Mouse (Mus musculus) urinary bladder, postnatal 36 days (tissue): ENCODE measurements around the gene Celf2.

ENCODE experiments used
- DNase-seq, 2 experiments: peaks; one replicate each; pipeline ENCODE4 v3.0.0; 2022; ENCODE audit warnings: low spot score in 2 of 2, mixed read lengths in 1 of 2

Gene Celf2

DNA sequence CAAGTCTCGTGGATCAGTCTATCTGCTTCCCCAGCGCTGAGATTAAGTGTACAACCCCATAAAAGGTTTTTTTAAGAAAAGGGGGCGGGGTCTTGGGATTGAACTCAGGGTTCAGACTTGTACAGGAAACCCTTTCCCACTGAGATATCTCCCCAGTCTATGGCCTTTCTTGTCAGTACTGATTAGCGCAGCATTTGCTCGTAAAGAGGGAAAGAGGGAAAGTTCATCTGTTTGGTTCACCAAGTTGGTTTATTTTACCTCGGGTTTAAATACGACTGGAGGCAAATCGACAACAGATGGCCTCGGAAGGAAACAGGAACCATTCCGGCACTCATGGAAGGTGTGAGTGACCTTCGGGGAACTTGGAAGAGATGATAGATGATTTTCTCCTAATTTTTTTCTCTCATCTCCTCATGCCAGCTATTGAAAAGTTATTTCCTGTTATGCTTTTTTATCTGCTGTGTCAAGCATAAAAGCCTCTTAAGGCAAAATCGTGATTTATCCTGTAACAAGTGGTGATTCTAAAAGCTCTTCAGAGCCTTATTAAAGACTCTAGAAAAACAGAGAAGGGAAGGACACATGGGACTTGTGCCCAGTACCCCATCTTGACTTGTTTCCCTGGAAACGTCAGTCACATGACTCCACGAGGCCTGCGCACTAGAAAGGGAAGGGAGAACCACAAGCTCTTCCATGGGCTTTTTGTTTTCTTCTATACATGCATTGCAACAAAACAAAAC is 585.5 kb downstream of the Celf2 start:
- no peak for DNase-seq

DNA sequence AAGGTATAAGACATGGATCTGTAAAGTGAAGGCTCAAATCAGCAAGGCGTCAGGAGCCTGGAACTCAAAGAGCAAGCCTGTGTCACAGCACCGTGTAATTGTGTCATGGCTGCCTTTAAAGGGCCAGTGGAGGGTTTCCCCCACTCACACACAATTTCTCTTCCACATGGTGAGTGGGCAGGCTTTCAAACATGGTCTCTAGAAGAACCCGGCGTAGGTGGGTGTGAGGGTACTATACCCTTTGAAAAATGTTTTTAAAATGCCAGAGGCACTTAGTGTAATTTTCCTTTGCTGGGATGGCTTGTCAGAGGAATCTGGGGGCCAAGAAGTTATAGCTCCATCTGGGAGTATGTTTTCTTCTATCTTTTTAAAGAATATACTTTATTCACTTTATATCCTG is 594.0 kb downstream of the Celf2 start:
- DNase-seq = no peak

DNA sequence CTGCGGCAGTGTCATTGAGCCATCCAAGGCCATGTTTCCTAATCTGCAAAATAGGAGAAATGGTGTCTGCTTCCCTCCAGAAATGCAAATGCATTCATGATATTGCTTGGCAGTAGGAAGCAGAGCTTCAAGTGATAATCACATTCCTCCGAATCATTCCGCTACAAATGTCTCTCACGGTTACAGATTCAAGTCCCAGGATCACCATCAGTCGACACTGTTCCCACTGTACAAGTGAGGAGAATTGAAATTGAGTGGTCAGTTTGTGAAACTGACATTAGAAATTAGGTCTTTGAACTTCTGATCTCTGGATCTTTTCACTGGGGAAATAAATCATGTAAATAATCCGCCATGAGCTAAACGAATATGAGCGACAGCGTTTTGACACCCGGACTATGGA is 596.0 kb downstream of the Celf2 start:
- no peak for DNase-seq

DNA sequence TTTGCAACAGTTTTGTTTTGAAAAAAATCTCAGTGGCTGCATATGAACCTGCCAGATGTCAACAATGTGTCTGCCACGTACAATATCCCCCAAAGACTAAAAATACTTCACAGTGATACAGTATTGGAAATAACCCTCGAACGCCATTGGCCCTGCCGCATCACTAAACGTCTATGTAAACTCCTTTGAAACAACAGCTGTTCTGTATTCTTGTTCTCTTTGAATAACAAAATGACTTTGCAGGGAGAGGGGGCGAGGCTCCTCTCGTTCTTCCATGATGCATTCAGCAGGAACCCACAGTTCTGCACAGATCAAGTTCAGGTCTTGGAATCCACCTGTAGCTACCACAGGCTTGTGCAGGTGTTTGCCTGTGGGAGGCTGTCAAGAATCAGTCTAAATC is 597.4 kb downstream of the Celf2 start:
- DNase-seq = no peak

DNA sequence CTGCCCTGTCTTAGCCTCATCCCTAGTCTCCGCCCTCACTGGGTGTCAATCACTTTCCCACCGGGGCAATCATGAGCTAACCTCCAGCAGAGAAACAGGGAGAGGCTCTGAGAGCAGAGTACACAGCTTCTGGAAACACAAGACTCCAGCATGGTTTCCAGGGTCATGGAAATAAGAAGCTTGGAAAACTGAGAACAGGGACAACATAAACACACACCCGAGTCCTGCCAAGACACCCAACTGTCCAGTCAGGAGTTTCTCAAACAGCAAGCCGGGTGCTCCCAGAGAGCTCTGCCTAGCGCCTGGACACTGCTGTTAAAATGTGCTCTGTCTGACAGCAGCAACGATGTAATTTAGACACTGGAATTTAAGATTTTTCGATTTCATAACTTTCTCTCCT is 599.4 kb downstream of the Celf2 start:
- DNase-seq = peak in 1 of 2 experiments; percentile 16

DNA sequence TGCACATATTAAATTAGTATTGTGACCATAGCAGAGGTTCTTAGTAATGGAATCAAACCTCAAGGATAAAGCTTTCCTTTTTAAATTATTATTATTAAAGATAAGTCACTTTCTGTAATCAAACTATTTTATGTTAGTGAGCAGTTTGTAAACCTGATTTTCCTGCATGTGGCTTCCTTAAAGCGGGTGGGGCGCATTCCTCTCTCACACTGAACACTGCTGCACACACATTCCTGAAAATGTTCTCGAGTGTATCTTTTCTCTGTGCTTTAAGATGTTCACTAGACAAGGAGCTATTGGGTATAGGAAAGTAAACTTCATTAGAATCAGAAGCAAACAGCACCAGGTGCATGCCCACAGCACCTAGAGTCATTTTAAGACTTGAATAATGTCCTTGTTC is 605.0 kb downstream of the Celf2 start:
- no peak for DNase-seq

DNA sequence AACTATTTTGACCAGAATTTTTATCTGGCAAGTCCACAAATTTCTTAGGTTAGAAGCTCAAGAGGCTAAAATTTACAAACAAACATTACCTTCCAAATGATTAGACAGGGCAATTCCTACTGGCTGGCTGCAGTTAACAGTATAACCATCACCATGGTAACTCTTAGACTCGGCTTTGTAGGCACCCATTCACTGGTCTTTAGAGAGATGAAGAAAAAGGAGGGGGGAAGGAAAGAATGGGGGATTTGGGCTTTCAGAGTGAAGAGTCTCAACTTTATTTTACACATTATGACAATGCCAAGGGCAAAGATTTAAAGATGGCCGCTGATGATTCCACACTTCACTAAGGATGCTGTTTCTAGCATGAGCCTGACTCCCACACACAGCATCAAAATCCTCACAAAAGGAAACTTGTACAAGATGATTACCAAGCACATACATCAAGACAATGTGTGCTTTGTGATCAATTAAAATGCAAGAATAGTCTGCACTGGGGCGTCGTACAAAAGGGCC is 606.1 kb downstream of the Celf2 start:
- DNase-seq = no peak

DNA sequence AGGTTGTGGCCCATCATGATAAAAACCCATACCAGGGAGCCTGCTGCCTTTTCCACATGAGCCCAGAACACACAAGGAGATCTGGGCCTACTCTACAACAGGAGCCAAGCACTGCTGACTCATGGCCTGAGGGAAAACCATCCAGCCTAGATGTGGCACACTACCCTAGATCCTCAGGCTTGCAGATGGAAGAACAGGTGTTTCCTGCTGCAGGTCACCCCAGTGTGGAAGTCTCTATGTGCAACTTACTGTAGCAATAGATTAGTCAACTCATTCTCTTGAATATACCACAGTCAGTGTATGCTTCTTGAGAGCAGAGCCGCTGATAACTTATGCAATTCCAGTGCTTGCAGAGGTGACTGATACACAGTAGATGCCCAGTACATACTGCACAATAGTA is 612.5 kb downstream of the Celf2 start:
- DNase-seq = no peak

DNA sequence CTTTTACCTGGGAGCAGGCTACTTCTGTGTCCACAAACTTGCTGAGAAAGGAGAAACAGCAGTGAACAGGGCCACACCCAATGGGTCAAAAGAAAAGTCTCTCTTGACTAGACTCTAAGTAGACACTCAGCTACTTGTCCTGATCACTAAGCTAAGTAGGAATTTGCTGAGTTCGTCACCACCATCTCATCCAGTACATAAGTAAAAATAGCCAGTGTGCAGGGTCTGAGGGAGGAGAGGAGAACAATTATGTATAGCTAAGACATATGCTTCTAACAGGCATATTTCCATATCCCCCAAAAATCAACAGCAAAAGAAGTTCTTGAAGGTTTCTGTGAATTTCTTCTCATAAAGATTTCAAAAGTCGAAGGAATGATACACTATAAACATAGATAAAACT is 615.8 kb downstream of the Celf2 start:
- DNase-seq = no peak

DNA sequence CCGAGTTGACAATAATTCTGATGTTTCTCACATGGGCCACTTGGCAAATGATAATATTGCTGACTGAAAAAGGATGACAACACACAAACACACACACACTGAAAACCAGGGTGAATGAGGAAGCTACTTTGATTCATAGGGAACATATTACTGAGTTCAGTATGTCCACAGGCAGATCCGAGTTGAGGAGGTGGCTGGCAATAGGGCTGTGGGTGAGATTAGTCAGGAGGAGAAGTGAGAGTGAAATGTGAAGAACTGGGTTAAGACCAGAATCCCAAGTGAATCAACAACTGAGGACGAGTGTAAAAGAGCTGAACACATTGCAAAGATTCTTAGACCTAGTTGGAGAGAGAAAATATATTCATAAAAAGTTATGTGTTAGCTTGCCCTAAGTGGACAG is 616.3 kb downstream of the Celf2 start:
- DNase-seq = no peak

DNA sequence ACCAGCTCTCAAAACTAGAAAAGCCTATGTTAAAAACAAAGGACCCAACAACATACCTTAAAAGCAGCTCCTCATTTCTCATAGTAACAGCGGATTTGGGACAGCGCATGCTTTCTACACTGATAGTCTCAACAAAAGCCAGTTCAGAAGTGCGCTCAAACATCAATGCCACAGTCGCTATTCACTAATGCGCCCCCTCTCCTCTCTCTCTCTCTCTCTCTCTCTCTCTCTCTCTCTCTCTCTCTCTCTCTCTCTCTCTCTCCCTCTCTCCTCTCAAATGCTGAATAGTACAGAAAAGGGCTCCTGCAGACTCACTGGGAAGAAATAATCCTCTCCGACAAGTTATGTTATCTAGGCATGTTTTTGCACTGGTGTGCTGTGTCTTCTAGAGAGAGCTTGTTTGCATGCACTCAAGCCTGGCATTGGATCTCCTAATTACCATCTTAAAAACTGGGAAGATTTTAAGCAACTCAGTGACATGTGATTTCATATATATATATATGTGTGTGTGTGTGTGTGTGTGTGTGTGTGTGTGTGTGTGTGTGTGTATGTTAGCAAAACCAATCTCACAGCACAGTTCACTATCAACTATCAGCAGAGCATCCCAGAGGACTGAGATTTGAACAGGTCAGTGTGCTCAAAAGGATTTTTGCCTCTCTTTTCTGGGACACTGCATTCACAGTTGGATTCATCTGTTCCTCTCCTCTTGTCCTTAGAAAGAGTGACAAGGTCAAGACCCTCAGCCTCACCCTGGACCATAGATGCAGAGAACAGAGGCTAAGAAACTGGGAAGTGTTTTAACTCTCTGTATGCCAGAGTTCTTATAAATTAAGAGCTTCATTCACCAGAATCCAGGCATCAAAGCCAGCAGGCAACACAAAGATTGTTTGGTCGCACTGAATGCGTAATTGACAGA is 624.3 kb downstream of the Celf2 start:
- DNase-seq = no peak

DNA sequence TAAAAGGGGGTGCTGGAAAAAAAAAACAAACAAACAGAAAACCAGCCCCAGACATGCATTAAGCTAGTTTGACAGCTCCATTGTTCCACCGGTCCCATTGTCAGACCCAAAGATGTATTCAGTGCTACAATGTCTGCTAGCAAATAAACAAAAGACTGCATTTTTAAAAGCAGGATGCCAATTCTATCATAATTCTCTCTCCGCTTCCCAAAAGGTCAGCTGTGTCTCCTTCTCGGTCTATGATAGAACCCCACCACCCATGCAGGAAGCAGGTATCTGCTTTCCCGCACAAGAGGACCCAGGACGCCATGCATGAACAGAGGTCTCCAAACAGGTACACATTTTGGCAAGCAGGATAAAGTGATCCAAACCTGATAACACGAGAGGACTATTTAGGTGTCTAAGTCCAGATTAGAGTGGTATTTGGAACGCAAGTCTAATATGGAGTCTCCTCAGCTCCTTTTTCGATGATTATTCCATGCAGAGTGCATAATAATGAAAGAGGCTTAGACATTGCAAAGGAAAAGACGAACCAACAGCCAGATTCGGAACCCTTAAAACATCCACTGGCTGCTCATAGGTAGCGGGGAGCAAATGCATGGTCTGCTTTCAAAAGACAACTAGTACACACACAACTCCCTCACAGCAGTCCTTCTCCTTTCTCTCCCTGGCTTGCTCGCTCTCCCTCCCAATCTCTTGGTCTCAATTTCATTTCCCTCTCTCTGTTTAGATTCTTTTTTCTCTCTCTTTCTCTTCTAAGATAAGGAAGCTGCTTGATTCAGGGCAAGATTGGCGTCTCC is 625.2 kb downstream of the Celf2 start:
- no peak for DNase-seq

DNA sequence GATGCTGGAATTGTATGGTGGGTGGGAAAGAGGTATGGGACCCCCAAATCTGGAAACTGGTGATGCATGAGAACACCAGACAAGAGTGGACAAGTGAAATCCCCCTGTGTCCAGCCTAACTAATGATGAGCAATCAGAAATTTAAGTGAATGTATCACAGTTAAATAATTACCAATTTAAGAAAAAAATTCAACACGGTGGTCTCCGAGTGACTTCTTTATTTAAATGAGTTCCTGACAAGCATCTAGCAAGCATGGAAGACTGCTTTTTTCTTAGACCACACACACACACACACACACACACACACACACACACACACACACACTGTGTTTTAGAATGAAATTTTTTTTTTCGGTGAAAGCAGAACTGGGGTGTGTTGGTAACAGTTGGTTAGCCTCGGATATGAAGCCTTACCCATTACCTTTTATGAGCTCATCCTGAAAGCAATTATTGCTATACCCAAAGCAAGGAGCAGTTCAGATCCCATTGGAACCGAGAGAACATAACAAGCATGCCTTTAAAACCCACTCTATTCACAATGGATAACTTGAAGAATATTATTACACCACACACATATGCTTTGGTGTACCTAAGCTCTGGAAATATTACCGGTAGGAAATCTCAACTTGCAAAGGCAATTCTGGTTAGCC is 627.0 kb downstream of the Celf2 start:
- no peak for DNase-seq

DNA sequence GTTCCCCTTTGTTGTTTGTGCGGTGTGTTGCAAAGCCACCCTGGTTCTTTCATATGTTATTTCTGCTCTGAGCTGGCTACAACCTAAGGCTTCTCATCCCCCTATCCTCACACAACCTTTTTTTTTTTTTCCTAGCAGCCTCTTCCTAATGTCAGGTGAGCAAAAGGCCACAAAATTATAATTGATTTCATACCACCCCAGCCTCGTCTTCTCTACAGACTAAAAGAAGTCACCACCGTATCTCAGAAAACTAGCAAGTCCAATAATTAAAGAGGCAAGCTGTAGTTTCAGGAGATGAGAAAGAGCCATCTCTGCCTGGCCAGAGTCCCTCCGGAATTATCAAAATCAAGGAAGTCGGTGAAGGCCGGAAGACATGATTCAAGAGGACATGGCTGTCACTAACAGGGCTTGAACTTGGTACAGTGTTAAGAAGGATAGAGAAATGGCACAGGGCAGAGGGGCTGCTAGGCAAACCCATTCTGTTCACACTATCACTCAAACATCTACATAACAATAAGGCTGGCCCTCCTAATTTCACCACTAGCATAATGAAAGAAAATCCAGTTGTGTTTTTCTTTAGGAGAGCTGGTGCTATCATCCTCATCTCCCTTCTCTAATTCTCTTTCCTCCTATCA is 628.3 kb downstream of the Celf2 start:
- no peak for DNase-seq

DNA sequence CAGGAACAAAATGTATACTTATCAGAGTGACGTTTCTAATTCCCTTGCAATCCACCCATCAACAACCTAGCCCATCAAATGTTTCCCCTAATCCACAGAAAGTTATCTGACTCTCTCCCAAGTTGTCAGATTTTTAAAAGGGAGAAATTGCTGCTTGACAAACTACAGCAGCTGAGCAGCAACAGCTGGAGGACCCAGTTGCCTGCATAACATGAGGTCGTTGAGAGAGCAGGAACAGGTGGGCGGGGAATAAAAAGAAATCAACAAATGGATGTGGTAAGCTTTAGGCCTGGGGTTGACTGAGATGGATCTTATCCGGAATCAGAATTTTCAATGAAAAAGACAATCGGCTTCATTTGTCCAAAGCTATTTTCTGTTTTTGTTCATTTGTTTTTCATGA is 632.3 kb downstream of the Celf2 start:
- DNase-seq = no peak

DNA sequence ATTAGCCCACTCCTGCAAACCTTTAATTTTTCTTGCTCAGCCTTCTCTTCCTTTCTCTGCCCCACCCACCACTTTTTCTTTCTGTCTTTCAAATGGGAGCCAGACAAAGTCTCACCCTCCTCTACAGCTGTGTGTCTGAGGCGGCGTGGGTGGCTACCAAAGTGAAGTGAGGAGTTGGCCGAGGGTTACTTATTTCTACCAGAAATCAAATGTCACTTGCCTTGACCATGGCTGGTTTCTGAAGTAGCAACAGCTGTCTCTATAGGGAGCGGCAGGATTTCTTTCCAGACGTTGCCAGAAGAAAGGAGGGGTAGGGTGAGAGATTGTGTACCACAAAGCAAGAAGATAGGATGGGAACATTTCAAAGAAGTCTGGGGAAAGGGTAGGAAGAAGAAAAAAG is 632.8 kb downstream of the Celf2 start:
- DNase-seq = no peak

DNA sequence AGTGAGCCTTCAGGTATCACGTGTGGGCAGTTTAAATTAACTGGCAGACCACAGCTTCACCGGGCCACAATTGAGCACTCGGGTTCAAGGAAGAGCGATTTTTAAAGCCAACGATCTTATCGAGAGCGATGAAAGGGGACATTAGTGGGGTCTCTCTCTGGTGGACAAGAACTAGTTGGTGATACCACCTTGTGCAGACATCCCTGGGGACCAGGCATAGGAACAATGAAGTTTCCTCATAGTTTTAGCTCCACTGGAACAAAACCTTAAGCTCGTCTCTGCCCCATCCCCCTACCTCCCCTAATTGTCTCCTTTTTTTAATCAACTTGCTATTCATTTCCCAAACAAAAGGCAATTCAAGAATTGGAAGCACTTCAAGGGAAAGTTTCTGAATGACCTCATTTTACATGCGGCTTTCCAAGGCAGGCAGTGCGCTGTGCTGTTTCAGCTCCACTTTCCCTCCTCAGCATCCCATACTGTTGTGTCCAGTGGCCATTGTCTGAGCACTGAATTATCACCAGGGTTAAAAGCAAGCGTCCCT is 634.2 kb downstream of the Celf2 start:
- no peak for DNase-seq

DNA sequence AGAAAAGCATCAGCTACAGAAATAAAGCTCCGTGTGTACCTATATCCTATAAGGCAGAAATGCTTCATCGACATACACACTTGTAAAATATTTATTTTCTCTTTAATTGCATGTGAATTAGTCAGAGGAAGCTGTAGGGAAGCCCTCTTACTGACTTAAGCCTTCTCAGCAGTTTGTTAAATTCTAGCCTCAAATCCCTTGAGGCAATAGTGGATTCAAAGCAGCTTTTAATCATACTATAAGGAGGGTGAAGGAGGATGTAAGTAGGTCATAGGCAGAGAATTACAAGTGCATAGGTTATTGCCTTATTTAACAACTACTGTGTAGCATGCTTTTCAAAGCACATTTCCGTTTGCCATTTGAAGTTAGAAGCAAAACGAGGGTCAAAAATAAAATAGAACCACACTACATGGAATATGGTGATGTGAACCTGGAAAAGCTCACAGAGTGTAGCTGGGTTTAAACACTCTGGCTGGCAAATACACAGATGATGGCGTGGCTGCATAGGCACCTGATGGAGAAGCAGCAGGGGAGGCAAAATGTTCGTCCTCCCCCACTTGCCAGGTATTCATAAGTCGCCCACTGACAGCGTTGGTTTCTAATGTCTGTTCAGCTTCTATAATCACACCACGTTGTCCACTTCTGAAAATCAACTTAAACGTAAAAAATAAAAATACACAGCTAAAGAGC is 635.0 kb downstream of the Celf2 start:
- no peak for DNase-seq

DNA sequence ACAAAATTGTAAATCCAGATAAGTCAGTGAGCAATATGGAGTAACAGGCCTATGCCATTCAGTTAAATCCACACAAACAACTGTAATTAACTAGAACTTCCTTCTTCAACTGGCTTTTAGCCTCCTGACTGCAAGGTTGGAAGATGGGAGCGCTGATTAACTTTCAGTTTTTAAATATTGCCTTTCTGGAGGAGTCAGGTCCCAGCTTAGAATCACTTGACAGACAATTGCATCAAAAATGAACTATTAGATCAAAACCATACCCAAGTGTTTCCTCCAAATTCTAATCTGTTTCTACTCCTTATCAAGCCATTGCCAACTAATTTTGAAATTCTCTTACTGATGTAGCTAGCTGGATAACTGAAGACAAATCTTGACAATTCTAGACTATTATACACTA is 635.7 kb downstream of the Celf2 start:
- no peak for DNase-seq

DNA sequence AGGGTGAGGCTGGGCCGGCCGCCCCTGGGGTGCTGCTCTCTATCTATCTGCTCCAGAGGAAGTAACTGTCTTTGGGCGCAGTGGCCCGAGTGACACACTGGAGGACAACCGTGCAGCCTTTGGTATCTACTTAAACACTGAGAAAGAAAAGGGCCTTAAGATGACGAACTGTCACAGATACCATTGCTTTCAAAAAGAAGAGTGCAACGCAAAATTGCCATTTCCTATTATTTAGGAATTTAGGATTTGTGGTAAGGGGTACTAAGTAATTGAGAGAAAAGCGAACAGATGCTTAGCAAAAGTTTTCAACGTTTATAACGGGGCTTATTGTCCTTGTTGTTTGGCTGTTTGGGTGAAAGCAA is 636.5 kb downstream of the Celf2 start:
- peak in 1 of 2 experiments; percentile 14 for DNase-seq
